Mouse (Mus musculus): ENCODE data around the gene Rbm28. TPM values are rescaled to one million over a fixed set of nuclear protein-coding genes. Genes with fewer than 3 reads are reported as not detected.
"Not testable (repeated sequence)": the region's sequence is repeated elsewhere in the genome, so short reads cannot be mapped to it uniquely, and the experiment has no call there.

Gene Rbm28
- total RNA-seq, 2 experiments from 2014 or later, result 36.1 to 36.3 TPM

DNA sequence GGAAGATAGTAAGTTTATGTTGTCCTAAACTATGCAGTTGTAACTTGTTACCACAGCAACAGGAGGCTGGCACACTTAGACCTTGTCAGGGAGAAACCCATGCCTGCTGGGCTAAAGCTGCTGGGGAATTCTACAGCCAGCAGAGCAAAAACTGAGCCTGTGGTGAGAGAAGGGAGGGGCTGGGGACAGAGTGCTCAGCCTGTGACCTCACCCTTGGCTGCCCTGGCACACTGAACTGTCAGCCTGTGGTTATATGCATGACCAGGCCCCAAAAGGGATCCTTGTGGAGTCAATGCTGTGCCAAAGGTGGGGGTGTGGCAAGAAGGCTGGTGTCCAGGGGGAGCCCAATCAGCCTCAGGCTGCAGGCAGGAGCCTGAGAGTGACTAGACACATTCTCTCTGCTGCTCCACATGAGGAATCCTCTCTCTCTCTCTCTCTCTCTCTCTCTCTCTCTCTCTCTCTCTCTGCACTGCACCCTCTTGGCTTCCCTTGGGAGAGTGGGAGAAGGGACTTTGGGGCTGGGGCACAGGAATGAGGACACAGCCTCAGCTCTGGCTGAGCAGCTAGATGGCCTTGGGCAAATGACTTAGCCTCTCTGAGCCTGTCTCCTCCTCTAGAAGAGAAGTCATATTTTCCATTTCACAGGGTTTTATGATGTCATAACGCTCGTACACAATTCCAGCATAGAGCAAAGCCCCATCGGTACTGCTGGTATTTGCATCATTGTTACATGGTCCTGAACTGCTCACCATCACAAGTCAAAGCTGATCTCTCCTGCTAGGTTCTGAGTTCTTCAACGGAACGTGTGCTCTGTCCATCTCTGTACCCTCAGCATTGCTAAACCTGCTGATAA, 31.3 kb upstream of the Rbm28 start:
- DNase-seq (ENCODE audit: low spot score in 2 of 2), result peak in 1 of 2 experiments; percentile 1

DNA sequence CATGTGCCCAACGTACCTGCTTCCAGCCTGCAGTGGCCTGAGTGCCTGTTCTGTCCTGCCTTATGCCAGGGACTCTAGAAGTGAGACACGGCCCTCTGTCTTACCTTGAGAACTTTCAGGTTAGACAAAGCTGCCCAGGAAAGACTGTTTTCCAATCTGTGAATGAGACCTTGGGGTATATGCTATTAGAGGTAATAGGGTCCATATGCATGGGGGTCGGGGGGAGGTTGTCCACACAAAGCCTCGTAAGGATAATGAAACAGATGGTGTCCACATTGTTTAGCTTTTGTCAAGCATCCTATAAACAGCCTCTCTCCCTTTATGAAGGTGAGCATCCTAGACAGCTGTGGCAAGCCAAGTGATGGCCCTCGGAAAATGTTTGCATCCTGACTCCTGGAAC, 30.3 kb upstream of the Rbm28 start:
- no peak for DNase-seq (ENCODE audit: low spot score in 2 of 2)

DNA sequence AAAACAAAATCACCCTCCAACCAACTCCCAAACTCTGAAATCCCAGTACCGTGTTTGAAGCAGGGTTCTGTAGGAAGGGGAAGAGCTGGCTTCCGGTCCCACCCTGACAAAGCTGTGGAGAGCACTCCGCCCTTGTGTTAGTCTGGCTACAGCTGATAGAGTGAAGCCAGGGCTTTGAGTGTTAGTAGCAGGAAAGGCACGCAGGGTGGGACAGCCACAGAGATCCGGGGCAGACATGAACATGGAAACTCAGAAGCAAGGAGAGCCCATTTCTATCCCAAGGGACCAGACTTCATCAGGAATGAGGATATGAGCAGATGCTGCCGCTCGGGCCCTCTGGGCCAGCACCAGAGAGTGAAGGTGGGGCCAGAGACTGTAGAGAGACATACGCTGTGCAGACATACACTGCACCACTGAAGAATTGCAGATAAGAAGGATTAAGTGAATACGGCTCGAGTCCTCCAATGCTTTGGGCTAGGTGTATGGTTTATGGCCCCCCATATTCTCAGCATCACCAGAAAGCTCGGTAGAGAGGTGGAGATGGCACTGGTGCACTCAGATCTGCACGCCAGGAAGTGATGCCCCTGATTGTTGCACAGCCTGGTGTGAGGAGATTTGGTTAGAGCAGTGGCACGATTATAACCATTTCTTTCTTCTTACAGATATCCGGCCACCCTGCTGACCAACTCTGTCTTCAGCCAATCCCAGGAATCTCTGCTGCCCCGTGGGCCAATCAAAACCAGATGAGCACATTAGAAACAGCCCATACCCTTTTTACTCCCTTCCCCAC, 29.4 kb upstream of the Rbm28 start:
- no peak for DNase-seq (ENCODE audit: low spot score in 2 of 2)

- DNase-seq (ENCODE audit: low spot score in 2 of 2), result no peak
These were observed 23.1 kb upstream of the Rbm28 start for GRCm38 (mm10) chr6:29187936-29188335.

DNA sequence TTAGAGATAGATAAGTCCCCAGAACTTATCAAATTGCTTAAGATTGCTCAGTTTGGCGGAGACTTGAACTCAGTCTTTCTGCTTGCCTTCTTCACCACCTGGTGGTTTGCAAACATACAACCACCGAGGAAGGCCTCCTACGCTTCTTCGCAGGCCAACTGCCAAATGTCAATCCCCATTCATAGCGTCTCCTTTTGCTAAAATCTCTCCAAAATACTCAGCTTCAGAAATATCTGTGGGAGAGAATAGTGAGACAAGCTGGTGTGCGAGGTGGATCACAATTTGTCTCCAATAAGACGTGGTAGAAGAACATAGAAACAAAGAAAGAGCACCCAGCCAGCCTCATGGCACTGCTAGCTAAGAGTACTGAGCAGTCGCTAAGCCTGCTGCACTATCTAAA, 15.0 kb upstream of the Rbm28 start:
- DNase-seq (ENCODE audit: low spot score in 2 of 2), result peak in 1 of 2 experiments; percentile 76

DNA sequence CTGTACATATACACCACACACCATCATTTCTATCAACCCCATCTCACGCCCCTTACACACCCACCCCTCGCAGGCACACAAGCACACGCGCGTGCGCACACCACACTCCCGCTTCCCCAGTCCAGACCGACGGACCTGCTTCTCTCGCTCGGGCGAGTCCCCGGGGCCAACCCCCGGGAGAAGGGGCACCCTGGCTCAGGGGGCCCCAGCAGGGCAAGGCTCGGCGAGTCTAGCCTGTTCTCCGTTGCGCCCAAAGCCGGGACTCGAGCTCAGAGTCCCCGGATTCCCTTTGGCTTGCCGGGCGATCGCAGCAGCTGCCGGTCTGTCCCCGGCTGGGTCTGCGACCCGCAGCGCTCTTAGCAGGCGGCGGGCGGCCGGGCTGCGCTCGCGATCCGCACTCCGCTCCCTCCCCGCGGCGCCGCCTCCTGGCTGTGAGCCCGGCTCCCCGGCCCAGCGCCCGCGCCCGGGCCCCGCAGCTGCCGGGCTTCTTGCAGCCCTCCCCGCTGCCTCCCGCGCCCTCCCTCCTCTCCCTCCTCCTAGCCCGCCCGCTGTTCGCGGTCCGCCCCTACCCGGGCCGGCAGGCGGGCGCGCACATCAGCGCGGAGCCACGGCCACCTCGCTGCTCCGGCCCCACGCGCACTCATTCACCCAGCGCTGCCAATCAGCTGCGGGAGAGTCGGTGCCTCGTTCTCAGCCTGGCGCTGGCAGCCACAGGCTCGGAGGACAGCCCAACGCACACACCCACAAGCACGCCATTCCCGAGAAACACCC, 14.3 kb upstream of the Rbm28 start, which contains the start of gene Prrt4:
Gene Prrt4, minus strand, starts transcription at position 697 of the 771 bp plus-strand sequence.
- peak; percentile 73 for DNase-seq (ENCODE audit: low spot score in 2 of 2)

- no peak for DNase-seq (ENCODE audit: low spot score in 2 of 2)
These were observed 13.4 kb upstream of the Rbm28 start for GRCm38 (mm10) chr6:29177901-29178879.

GRCm38 (mm10) chr6:29175113-29175512, 10.3 kb upstream of the Rbm28 start:
- no peak for DNase-seq (ENCODE audit: low spot score in 2 of 2)

GRCm38 (mm10) chr6:29174368-29174767, 9.6 kb upstream of the Rbm28 start:
- no peak for DNase-seq (ENCODE audit: low spot score in 2 of 2)

DNA sequence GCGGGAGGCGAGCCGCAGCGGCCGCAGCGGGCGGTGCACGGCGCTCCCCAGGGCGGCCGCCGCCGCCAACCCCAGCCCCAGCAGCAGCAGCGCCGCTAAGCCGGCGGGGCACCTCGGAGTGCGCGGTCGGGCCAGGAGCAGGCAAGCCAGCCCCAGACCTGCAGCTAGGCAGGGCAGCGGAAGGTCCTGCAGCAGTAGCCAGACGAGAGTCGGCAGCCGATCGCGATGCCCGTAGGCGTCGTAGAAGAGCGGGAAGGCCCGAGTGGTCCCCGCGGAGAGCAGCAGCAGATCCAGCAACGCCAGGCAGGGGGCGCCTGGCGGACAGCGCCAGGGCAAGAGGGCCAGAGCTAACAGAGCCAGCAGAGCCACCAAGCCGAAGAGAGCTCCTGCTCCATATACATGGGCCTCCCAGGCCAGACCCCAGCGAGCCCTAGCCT, 6.2 kb upstream of the Rbm28 start:
- DNase-seq (ENCODE audit: low spot score in 2 of 2), result peak; percentile 70 to 81

DNA sequence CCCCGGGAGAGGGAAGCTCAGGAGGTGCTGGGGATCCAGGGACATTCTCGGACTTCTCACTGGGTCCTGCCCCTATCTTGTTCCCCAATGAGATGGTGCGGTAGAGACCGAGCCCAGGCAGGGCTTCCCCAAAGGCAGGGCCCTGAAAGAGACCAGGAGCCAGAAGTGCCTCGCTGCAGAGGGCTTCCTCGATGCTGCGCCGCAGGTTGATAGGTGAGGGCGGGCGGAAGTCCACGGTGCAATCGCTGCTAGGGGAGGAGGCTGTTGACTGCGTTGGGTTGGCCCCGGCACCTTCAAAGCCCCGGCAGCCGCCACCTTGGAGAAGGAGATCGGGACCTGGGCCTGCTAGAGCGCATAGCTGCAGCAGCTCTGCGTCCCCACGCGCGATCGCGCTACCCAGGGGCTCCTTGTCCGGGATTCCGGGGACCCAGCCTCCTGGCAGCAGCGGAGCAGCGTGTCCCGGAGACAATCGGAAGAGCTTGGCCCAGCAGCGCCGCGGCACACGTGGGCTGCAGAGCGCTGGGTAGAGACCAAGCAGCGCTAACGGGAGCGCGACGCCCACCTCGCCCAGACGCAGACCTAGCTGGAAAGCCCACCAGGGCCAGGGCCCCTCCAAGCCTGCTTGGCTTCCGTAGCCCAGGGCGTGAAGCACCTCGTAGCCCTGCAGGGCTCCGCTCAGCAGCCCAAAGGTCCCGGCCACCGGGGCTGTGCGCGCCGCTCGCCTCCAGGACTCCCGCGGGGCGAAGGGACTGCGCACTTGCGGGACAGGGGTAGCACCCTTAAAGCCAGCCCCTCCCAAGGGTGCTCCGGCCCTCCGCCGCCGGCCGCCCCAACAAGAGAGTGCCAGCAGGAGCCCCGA, 5.5 kb upstream of the Rbm28 start:
- no peak for DNase-seq (ENCODE audit: low spot score in 2 of 2)

- no peak for DNase-seq (ENCODE audit: low spot score in 2 of 2)
These were observed 4.9 kb upstream of the Rbm28 start for GRCm38 (mm10) chr6:29169675-29170062.

DNA sequence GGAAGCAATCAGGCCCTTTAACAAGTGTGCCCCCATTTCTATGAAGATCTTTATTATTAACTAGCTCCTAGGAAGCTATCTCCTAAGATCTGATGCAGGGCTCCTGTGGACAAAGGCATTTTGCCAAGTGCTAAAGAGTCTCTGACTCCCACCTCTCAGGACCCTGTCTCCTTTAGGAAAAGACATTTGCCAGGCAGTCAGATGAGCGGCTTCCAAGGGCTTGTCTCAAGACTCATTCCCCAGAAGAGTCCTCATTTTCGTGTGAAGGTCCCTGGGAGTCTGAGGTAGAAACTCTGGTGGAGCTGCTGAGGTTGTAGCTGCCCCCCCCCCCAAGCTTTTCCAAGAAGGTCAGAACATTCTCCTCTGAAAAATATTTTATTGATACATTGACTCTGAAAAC, 4.1 kb upstream of the Rbm28 start:
- no peak for DNase-seq (ENCODE audit: low spot score in 2 of 2)

GRCm38 (mm10) chr6:29166196-29166595, 1.4 kb upstream of the Rbm28 start:
- peak in 1 of 2 experiments; percentile 80 for DNase-seq (ENCODE audit: low spot score in 2 of 2)

DNA sequence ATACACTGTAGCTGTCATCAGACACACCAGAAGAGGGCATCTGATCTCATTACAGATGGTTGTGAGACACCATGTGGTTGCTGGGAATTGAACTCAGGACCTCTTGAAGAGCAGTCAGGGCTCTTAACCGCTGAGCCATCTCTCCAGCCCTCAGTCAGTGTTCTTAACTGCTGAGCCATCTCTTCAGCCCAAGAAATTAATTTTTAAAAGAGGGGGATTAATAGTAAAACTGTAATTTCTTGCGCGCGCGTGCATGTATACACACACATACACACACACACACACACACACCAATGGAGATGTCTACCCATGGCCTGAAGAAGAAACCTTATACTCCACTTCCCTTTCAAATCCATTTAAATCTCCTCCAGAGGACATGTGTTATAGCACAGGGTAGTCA, 3.5 kb downstream of the Rbm28 start:
- DNase-seq (ENCODE audit: low spot score in 2 of 2), result not testable (repeated sequence)

DNA sequence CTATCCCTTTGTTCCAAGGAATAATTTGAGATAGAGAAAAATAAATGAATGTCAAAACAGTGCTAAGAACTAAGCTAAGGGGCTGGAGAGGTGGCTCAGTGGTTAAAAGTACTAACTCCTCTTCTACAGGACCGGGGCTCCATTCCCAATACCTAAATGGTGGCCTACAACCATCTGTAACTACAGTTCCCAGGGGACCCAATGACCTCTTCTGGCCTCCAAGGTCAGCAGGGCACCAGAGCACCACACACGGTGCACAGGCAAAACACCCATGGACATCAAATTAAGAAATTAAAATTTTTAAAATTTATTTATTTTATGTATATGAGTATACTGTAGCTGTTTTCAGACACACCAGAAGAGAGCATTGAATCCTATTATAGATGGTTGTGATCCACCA, 4.0 kb downstream of the Rbm28 start:
- no peak for DNase-seq (ENCODE audit: low spot score in 2 of 2)

DNA sequence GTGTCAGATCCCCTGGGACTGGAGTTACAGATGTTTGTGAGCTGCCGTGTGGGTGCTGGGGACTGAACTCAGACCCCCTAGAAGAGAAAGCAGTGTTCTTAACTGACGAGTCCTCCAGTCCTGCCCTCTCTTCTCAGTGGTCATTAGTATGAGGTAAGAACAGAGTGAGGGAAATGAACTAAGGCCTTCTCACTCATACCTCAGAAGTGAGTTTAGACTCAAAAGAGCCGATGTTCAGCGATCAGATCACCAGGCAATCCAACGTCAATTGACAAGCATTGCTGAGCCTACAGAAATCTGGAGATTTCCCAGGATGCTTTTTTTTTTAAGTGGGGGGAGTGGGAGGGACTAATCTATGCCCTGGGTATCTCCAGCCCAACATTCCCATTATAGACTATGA, 8.5 kb downstream of the Rbm28 start:
- DNase-seq (ENCODE audit: low spot score in 2 of 2), result no peak

GRCm38 (mm10) chr6:29150001-29150400, 14.8 kb downstream of the Rbm28 start:
- no peak for DNase-seq (ENCODE audit: low spot score in 2 of 2)

- DNase-seq (ENCODE audit: low spot score in 2 of 2), result no peak
These were observed 17.3 kb downstream of the Rbm28 start for GRCm38 (mm10) chr6:29147407-29148010.

All from layer of hippocampus, postnatal 14 days (tissue).